Mouse (Mus musculus) inflammation-experienced regulatory T-cells, adult 6 months (primary cell): ENCODE measurements around the gene Sppl2b. TPM values are rescaled to one million over a fixed set of nuclear protein-coding genes. Genes with fewer than 3 reads are reported as not detected.
A peak's percentile ranks its signal among the peaks of the same experiment; 100 is the strongest.

Source experiments
- ATAC-seq: one replicate; pipeline ENCODE4 v1.8.0; 2017
- polyA plus RNA-seq, 3 experiments: library from polyadenylated mRNA; unstranded; fragments of 100-300 nt; shearing (Covaris generic); gene quantifications; one replicate each; pipeline ENCODE4 v1.2.1; 2017

Gene Sppl2b
- polyA plus RNA-seq, 3 experiments from 2014 or later = 9.6 to 15.0 (median 12.1) TPM

DNA sequence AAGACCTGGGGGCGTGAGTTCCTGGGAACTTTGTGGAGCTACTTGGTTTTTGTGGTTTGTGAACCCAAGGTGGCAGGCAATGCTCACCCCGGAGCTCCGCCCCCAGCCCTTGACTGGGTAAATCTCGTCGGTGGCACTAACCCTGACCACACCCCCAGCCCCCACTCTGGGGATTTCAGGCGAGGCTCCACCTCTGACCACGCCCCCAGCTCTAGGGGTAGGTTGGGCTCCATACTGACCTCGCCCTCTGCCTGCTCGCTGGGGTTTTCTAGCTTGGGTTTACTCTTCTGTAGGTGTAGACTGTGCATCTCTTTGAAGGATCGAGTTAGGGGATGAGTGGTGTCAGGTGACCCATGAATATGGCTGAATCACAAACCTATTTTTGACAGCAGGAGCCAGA is 6.5 kb upstream of the Sppl2b start:
- ATAC-seq = peak; percentile 71

DNA sequence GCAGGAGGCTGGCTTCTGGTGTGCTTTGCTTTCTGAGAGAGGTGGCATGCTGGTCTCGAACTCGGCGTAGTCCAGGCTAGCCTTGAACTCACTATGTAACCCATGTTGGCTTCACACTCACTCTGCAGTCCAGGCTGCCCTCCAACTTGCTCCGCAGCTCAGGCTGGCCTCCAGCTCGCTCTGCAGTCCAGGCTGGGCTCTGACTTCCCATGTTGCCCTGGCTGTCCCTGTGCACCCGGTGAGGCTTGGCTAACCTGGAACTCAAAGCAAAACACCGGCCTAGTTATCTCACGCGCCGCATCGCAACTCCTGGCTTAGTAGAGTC is 636 bp downstream of the Sppl2b start:
- ATAC-seq = no peak

DNA sequence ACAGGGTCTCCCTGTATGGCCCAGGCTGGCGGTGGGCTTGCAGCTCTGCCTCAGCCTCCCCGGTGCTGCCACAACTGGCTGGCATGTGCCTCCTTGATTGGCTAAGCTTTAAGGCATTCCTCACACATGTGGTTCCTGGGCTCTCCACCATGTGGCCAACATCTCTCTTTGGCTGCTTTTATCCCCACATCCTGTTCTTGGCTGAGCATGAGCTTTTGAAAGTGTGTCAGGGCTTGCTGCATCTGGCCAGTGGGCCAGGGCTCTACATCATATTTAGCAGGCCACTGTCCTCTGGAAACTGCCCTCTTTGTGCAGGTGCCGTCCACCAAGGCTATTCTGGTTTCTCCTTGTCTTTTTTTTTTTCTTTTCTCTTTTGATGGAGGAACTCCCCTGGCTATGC is 1.2 kb downstream of the Sppl2b start:
- no peak for ATAC-seq

GRCm38 (mm10) chr10:80856908-80857307 is 1.8 kb downstream of the Sppl2b start:
- ATAC-seq = no peak

DNA sequence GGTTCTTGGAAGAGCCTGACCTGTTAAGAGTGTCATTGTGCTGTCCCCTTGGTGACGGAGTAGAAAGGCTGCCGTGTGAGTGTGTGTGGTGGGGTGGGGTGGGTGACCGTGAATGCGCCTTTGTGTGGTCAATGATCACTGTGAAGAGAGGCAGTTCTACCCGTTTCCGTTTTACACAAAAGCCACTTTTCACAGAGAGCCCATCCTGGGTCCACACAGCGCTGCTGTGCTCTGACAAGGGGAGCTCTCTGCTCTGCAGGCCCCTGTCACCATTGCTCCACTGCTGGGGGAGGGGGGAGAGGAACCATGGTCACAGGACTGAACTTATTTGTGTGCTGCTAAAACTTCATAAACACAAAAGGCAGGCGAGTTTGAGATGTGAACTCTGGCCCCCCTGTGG is 2.3 kb downstream of the Sppl2b start:
- no peak for ATAC-seq

DNA sequence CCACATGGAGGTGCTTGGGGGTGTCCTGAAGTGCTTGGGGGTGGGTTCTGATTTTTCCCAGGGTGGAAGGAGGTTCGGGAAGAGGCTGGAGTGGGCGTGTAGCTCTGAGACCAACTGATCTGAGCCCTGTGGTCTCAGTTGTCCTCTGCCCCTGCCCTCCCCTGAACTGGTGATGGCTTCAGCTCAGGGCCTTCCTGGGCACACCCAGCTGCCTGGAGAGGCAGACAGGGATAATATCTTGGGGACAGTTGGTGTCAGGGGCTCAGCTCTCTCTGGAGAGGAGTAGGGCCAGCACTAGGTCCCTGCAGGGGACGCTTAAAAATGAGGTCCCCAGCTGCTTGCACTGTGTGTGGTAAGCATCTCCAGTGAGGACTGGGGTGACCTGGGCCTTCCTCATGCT is 2.8 kb downstream of the Sppl2b start:
- no peak for ATAC-seq

GRCm38 (mm10) chr10:80858350-80858935 is 3.4 kb downstream of the Sppl2b start:
- ATAC-seq = no peak

GRCm38 (mm10) chr10:80862305-80862704 is 7.2 kb downstream of the Sppl2b start:
- no peak for ATAC-seq

DNA sequence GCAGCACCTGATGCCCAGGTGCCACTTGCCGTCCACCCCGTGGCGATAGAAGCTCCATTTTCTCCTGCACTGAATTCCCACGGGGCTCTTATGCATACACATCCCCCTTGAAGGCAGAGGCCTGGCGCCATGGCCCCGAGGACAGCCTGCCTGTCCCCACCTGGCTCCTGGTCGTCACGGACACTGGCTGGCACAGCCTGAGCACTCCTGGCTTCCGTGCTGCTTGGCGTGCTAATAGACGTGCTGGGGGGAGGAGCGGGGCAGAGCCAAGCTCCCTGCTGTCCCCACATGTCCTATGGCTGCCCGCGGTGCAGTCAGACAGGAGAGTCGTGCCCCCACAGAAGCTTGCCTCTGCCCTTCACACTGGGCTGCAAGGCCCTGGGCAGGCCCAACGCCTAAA is 9.4 kb downstream of the Sppl2b start:
- ATAC-seq = no peak

DNA sequence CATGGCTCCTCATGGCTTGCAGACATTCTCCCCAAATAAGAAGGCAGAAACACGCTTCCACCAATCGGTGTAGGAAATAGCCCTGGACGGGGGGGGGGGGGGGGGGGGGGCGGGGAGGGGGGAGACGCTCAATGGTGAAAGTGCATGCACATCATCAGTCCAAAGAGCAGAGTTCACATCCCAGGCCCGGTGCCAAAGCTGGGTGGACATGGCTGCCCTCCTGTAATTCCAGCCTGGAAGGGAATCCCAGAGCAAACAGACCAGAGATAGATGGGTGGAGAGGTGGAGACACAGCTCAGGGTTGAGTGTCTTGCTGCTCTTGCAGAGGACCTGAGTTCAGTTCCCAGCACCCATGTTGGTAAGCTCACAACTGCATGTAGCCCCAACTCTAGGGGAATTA is 15.9 kb downstream of the Sppl2b start:
- ATAC-seq = no peak

GRCm38 (mm10) chr10:80871581-80871980 is 16.5 kb downstream of the Sppl2b start, which contains the start of gene Tmprss9:
Tmprss9 (plus strand) TSS chr10:80871848.
- ATAC-seq = no peak

GRCm38 (mm10) chr10:80874035-80874434 is 19.0 kb downstream of the Sppl2b start:
- ATAC-seq = no peak

- peak; percentile 43 for ATAC-seq
Observed at GRCm38 (mm10) chr10:80876028-80876427, 21.0 kb downstream of the Sppl2b start.

GRCm38 (mm10) chr10:80876594-80876993 is 21.5 kb downstream of the Sppl2b start:
- no peak for ATAC-seq

- ATAC-seq = peak; percentile 69
Observed at GRCm38 (mm10) chr10:80880131-80880641, 25.1 kb downstream of the Sppl2b start.

DNA sequence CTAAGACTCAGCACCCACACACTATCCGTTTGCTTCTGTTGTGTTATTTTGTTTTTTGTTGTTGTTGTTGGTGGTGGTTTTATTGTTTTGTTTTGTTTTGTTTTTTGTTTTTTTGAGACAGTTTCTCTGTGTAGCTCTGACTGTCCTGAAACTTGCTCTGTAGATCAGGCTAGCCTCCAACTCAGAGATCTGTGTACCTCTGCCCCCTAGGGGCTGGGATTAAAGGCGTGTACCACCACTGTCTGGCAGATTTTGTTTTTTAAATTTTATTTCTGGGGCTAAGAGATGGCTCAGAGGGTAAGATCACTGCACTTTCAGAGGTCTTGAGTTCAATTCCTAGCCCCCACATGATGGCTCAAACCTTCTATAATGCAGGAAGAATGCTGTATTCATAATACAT is 25.8 kb downstream of the Sppl2b start:
- no peak for ATAC-seq

- ATAC-seq = no peak
Observed at GRCm38 (mm10) chr10:80881301-80881700, 26.2 kb downstream of the Sppl2b start.

- ATAC-seq = no peak
Observed at GRCm38 (mm10) chr10:80887181-80887580, 32.1 kb downstream of the Sppl2b start.

- no peak for ATAC-seq
Observed at GRCm38 (mm10) chr10:80895100-80895499, 40.0 kb downstream of the Sppl2b start.

GRCm38 (mm10) chr10:80895697-80896096 is 40.6 kb downstream of the Sppl2b start:
- ATAC-seq = no peak

DNA sequence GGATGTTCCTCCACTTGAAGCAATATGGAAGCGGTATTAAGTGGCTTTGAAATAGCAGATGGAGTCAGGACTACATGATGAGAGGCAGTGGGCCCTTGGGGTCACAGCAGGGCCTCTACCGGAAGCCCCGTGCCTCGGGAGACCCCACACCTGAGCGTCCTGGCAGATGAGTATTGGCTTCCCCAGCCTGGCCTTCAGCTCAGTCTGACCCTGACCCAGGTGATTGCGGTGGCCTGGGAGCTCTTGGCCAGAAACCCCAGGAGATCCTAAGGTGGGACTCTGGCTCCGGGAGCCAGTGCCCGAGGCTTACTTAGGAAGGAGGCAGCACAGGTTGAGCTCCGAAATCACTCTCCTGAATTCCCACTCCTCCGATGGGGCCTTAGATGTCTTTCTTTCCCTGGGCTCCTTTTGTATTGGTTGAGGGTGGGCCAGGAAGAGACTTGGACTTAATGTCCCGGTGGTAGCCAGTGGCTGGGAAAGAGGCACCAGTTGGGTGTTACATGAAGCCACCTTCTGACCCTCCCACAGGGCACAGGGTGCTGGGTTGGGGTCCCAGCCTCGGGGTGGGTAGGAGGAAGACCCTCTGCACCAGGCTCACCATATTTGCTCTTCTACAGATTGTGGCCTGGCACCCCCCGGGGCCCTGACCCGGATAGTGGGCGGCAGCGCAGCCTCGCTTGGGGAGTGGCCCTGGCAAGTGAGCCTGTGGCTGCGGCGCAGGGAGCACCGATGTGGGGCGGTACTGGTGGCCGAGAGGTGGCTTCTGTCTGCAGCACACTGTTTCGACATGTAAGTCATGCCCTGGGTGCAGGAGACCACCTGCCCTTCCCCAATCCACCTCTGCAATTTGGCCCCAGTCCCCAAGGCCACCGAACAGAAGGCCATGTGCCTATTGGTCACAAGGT is 41.8 kb downstream of the Sppl2b start:
- no peak for ATAC-seq

GRCm38 (mm10) chr10:80897861-80898510 is 42.9 kb downstream of the Sppl2b start:
- no peak for ATAC-seq

- no peak for ATAC-seq
Observed at GRCm38 (mm10) chr10:80899074-80899473, 44.0 kb downstream of the Sppl2b start.
